Mouse (Mus musculus) ovary, postnatal 36 days (tissue): ENCODE measurements around the gene Nosip.
A peak's percentile ranks its signal among the peaks of the same experiment; 100 is the strongest.

ENCODE experiments used
- DNase-seq: peaks from one replicate; pipeline ENCODE4 v3.0.0; 2022; ENCODE audit warnings: low spot score, mixed read lengths

The Nosip gene

GRCm38 (mm10) chr7:45058607-45059571, 3.3 kb upstream of the Nosip start:
- no peak for DNase-seq

DNA sequence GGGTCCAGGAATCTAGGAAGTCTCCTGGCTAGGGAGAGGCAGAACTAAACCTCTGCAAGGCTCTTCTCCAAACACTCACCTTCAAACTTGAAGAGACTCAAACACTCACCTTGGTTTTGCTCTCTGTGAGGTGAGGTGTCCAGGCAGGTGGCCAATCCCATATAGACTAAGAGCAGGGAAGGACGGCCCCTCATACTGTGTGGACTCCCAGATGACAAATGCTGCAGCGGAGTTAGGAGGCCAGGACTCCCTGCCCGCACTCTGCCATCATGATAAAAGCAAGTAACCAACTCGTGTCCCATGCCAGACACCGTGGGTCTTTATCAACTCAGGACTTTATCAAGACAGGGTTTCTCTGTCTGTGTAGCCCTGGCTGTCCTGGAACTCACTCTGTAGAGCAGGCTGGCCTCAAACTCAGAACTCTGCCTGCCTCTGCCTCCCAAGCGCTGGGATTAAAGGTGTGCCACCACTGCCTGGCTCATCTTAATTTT, 1.6 kb upstream of the Nosip start:
- DNase-seq, result no peak

GRCm38 (mm10) chr7:45061532-45062075, 625 bp upstream of the Nosip start:
- DNase-seq, result no peak

DNA sequence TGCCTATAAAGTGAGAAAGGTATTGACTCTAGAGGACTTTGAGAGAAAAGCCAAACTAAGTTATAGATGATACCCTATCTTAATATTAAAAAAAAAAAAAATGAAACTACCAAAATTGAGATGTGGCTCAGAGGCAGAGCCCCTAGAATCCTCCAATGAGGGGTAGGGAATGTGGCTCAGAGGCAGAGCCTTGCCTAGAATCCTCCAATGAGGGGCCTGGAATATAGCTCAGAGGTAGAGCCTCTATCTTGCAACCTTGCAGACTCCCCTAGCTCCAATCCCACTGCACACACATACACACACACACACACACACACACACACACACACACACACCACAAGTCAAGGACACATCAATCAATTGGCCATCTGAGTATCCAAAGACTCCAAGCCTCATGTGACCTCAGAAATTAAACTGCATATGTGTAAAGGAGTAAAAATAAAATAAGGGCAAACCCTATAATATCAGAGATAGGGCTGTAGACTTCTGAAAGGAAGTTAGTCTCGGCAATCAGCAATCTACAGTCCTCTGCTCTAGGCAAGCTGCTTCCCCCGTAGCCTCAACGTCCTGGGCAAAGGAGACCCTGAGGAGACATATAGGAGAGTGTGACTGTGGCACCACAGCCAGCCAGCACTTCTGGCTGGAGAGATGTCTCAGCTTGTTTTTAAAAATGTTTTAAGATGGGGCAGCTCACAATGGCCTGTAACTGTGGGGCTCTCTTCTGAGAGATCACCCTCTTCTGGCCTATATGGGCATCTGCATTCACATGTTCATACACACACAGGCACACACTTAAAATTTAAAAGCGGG, 5.2 kb downstream of the Nosip start:
- DNase-seq, result no peak

GRCm38 (mm10) chr7:45068000-45068318, 5.7 kb downstream of the Nosip start:
- DNase-seq, result no peak

GRCm38 (mm10) chr7:45069671-45070070, 7.4 kb downstream of the Nosip start:
- DNase-seq, result no peak

DNA sequence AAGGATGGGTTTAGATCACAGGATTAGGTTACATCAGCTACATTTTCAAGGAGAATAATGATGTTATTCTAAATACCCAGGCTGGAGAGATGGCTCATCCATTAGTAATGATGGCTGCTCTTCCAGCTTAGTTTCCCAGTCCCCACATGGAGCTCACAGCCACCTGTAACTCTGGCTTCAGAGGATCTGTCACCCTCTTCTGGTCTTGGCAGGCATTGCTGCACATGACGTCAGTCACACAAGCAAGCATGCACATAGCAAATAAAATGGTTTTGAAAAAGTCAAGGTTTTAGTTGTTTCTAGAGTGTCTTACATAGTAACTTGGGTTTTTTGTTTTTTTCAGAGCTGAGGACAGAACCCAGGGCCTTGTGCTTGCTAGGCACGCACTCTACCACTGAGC, 10.0 kb downstream of the Nosip start:
- no peak for DNase-seq

DNA sequence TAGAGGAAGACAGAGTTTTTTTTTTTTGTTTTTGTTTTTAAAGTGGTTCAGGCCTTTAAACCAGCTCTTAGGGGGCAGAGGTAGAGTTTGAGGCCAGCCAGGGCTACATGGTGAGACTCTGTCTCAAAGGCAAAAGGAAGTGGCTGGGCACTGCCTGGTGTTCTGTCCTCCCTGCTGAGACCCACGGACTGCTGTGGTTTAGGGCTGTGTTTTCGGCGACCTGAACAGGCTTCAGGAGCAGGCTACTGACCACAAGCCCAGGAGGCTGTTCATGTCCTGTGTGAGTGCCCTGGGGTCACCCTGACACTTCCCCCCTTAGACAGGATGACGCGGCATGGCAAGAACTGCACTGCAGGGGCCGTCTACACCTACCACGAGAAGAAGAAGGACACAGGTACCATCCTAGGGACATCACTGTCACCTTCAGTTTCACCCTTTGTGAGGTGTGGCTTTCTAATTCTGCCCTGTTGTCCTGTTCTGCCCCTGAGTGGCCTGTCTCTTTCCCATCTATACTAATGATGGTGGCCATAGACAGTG, 11.0 kb downstream of the Nosip start:
- no peak for DNase-seq

GRCm38 (mm10) chr7:45073949-45074348, 11.7 kb downstream of the Nosip start:
- DNase-seq, result no peak

DNA sequence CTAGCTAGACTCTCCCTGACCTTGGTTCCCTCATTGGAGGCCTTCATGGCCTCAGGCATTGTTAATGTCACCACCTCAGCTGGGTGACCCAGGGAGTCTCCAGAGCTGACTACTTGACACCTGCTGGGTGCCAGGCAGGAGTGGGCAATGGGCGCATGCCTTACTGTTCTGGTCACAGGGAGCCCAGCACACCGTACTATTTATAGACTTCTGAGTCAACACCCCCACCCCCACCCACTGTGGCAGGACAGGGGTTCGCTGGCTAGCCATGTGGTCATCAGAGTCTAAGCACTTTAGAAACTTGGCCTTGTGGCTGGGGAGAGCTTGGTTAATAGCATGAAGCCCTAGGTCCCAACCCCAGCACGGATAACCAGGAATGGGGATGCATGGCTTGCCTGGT, 13.2 kb downstream of the Nosip start:
- no peak for DNase-seq

- no peak for DNase-seq
These were observed 14.3 kb downstream of the Nosip start for GRCm38 (mm10) chr7:45076501-45076900.

GRCm38 (mm10) chr7:45077322-45077721, 15.1 kb downstream of the Nosip start:
- no peak for DNase-seq

DNA sequence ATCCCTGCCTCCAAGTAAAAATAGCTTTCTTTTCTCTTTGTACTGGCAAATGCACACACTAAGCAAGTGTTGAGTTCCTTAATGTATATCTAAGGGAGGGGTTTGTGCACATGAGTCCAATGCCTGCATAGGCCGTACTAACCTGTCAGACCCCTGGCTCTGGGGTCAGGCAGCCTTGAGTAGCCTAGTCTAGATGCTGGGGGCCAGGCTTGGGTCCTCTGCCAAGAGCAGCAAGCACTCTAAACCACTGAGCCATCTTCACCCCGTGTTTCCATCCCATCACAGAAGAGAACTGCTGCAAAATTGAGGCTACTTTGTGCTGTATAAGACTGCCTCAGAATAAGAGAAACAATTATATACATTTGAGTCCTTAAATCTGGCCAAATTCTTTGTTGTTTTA, 15.6 kb downstream of the Nosip start:
- no peak for DNase-seq

- peak; percentile 74 for DNase-seq
These were observed 16.3 kb downstream of the Nosip start for GRCm38 (mm10) chr7:45078513-45078912.

DNA sequence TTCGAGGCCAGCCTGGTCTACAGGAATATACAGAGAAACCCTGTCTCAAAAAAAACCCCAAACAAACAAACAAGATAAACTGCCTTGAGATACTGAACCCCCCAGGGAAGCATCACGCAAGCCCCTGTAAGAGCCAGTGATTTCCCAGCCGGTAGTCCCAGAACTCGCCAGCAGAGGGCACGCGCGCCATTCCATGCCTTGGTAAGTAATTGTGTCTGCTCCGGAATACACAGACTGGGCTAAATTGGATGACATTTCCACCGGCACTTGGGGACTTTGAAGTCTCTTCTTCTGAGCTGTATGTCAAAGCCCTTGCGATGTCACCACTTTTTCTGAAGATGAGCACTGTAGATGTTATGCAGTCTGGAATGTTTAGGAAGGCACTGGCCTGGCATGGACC, 17.6 kb downstream of the Nosip start:
- DNase-seq, result peak; percentile 87

DNA sequence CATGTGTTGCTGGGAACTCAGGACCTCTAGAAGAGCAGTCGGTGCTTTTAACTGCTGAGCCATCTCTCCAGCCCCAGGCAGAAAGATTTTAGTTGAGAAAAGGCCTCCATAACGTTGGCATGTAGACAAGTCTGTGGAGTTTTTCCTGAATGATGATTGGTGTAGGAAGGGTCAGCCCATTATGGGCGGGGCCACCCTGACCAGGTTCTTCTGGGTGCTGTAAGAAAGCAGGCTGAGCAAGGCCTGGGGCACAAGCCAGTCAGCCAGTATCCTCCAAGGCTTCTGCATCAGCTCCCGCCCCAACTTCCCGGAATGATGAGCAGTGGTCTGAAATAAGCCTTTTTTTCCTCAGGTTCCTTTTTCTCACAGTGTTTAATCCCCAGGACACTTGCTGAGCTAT, 18.8 kb downstream of the Nosip start:
- DNase-seq, result no peak

DNA sequence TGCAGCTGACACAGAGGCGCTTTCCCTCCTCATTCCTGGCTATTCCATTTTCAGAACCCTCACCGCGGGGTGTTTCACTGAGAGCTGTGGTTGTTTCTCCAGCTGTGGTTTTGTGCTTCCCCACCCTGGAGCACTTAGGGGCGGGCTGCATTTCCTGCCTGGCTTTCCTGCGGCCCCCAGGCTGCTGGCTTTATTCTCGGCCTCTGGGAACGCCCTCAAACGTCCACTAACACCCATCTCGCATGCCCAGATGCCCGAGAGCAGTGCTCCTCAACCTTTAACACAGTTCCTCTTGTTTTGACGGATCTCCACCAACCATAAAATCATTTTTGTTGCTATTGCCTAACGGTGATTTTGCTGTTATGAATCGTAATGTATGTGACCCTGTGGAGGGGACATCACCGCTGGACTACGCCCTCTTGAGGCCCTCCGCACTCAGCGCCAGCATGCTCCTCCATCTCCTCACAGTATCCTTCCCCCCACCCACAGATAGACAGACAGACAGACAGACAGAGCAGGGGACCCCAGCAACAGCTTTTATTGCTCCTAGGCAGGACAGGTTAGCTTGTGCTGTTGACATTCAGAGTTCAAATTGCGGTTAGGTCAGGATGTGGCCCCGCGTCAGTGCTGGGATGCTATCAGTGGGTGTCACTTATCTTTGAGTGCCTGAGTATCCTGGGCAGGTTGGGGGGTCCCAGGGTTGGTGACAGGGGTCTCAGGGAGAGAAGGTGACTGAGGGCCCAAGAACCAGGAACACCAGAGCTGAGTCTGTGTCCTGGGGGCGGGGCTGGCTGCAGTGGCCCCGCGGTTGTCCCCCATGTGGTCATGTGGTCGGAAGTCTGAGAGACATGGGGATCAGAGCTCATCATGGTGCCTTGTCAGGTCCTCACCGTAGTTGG, 20.4 kb downstream of the Nosip start:
- no peak for DNase-seq

GRCm38 (mm10) chr7:45083300-45083890, 21.2 kb downstream of the Nosip start:
- no peak for DNase-seq

GRCm38 (mm10) chr7:45086084-45086483, 23.9 kb downstream of the Nosip start:
- no peak for DNase-seq

DNA sequence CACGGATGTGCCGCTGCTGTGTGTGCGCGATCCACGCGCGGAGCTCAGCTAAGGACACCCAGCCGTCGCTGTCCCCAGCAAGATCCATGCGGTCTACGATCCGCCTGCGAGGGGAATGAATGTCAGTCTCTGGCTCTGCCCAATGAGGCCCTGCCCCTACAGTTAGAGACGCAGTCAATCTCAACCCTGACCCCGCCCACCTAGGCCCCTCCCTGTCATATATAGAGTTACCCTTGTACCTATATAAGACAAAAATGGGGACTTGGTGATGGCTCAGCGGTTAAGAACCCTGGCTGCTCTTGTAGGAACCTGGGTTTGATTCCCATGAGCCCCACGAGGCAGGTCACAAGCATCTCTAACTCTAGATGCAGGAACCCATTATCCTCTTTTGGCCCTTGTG, 26.4 kb downstream of the Nosip start:
- no peak for DNase-seq
